In genomic region chr17:86489827-86490226, GRCm38 (mm10) we compare ENCODE assay signal across 19 mouse cellular contexts. TPM values are rescaled to one million over a fixed set of nuclear protein-coding genes. Genes with fewer than 3 reads are reported as not detected.
DNase-seq lines count a peak whose midpoint lies in the region; TF ChIP-seq lines count a peak whose summit lies in the region.
"Had no signal": no experiment of that assay in that cellular context is flagged by ENCODE, and none has a peak within 500 bp of the region (broad histone marks: within the 10 kb centered on the region; RNA-seq: fewer than 3 reads in every experiment).

No protein-coding gene starts in this region.

- peaks cover 54 to 75% of the 10 kb centered on the region in 2 experiments for H3K4me1 ChIP-seq in MEL (ENCODE audit: control insufficient read depth in 1 of 2, insufficient read depth in 2 of 2, low read length in 2 of 2)

- H3K36me3 ChIP-seq in MEL (ENCODE audit: control insufficient read depth in 1 of 2, insufficient read depth in 2 of 2, low read length in 2 of 2): peaks cover 0 to 66% of the 10 kb centered on the region in 2 experiments; a peak in 2 of 4 replicates
- H3K36me3 ChIP-seq: G1E had no signal

- H3K9me3 ChIP-seq in MEL (replicated peaks; ENCODE audit: insufficient read depth, low read length): no peaks in the 10 kb centered on the region

- H3K27ac ChIP-seq in MEL (ENCODE audit: control insufficient read depth, low read depth, low read length): no peak overlapping the region

- no peaks in the 10 kb centered on the region for H3K79me2 ChIP-seq in MEL (ENCODE audit: control insufficient read depth, insufficient read depth, low read length, poor library complexity)

- H3K9ac ChIP-seq in MEL (ENCODE audit: control insufficient read depth, low read depth, low read length, poor library complexity, severe bottlenecking): no peak overlapping the region

- peak in 1 of 2 experiments; percentile 45; a peak in 2 of 4 replicates for TF ChIP-seq EP300 in MEL (IDR thresholded peaks at IDR 0.05; ENCODE audit: low read depth in 1 of 2, low read length in 2 of 2)

- no peak for TF ChIP-seq CTCF in MEL (IDR thresholded peaks at IDR 0.05 in 2 of 3, conservative IDR thresholded peaks at IDR 0.05 in 1 of 3; ENCODE audit: control insufficient read depth in 1 of 3, insufficient read depth in 1 of 3, low read depth in 2 of 3, low read length in 3 of 3, poor library complexity in 1 of 3, severe bottlenecking in 1 of 3)

- no peak for TF ChIP-seq POLR2A in MEL (IDR thresholded peaks at IDR 0.05; ENCODE audit: control insufficient read depth in 1 of 2, insufficient read depth in 1 of 2, low read depth in 1 of 2, low read length in 2 of 2, poor library complexity in 1 of 2)

- H3K27me3 ChIP-seq in MEL (ENCODE audit: control insufficient read depth in 1 of 2, insufficient read depth in 2 of 2, low read length in 2 of 2): no peaks in the 10 kb centered on the region
- H3K27me3 ChIP-seq: CH12.LX, Patski had no signal

- H3K4me3 ChIP-seq in MEL (ENCODE audit: control insufficient read depth in 1 of 2, insufficient read depth in 1 of 2, low read depth in 2 of 2, low read length in 2 of 2): no peak overlapping the region

- no peak for TF ChIP-seq RAD21 in MEL (IDR thresholded peaks at IDR 0.05; ENCODE audit: low read depth, low read length)

- DNase-seq in MEL (ENCODE audit: low read depth, low spot score): peak; percentile 41
- no peak for DNase-seq in gastrocnemius, postnatal 25 days
- DNase-seq: adrenal gland, adult 2 months; adrenal gland, adult 8-10 months; adrenal gland, postnatal 10 days; adrenal gland, postnatal 14 days; adrenal gland, postnatal 25 days; adrenal gland, postnatal 36 days; B cell, adult 2 months; cerebellum, adult 11 months; cerebellum, adult 11-12 months; cerebellum, adult 18-20 months; cerebellum, adult 2 months; cerebellum, adult 8-10 months had no signal

TF ChIP-seq in MEL, 35 proteins besides CTCF, POLR2A, EP300 and RAD21:
- TF ChIP-seq MEF2A (IDR thresholded peaks at IDR 0.05; ENCODE audit: extremely low read depth, insufficient replicate concordance, low read depth, low read length, poor library complexity, severe bottlenecking): no peak
- no peak for TF ChIP-seq MYC (IDR thresholded peaks at IDR 0.05; ENCODE audit: low read depth, low read length)
- peak; percentile 93 for TF ChIP-seq GATA1 (IDR thresholded peaks at IDR 0.05; ENCODE audit: low read depth, low read length)

RNA-seq across cellular contexts. Expression of gene Gm10309, which starts 15.2 kb away (rescaled TPM):
- 0.10 TPM in 1 of 2 replicates, not detected in the other for total RNA-seq in MEL (2012; rRNA removed)
- under 1 TPM in 1 of 2 experiments, not detected in 1; 0.06 TPM for polyA plus RNA-seq in MEL (2012; ENCODE audit: insufficient read depth in 1 of 2, insufficient read length in 2 of 2, low read depth in 1 of 2, low replicate concordance in 2 of 2, missing spikeins in 1 of 2)
- total RNA-seq in gastrocnemius, postnatal 25 days (2021): not detected
- total RNA-seq: adrenal gland, adult 2 months; adrenal gland, postnatal 14 days; adrenal gland, postnatal 25 days; adrenal gland, postnatal 36 days; ES-E14 had no signal
- polyA plus RNA-seq: brain, embryonic 14.5 days; cerebellum, adult 2 months; G1E; Patski had no signal
